Mouse (Mus musculus): ENCODE results near the gene Syp.

Syp gene

GRCm38 (mm10) chrX:7664791-7665190 lies 26.5 kb downstream of the Syp start:
- no peak for DNase-seq (ENCODE audit: low spot score)

- DNase-seq (ENCODE audit: low spot score), result no peak
Observed at GRCm38 (mm10) chrX:7665739-7666502, 27.6 kb downstream of the Syp start.

GRCm38 (mm10) chrX:7670390-7670881 lies 32.2 kb downstream of the Syp start:
- DNase-seq (ENCODE audit: low spot score), result peak; percentile 51

GRCm38 (mm10) chrX:7670921-7671623 lies 32.8 kb downstream of the Syp start, which contains the start of gene Plp2:
Gene Plp2, minus strand, starts transcription at chrX:7671390.
- no peak for DNase-seq (ENCODE audit: low spot score)

- no peak for DNase-seq (ENCODE audit: low spot score)
Observed at GRCm38 (mm10) chrX:7672739-7673138, 34.5 kb downstream of the Syp start.

- DNase-seq (ENCODE audit: low spot score), result no peak
Observed at GRCm38 (mm10) chrX:7673578-7674281, 35.5 kb downstream of the Syp start.

- no peak for DNase-seq (ENCODE audit: low spot score)
Observed at GRCm38 (mm10) chrX:7674284-7675000, 36.2 kb downstream of the Syp start.

- DNase-seq (ENCODE audit: low spot score), result no peak
Observed at GRCm38 (mm10) chrX:7675001-7675380, 36.7 kb downstream of the Syp start.

- DNase-seq (ENCODE audit: low spot score), result no peak
Observed at GRCm38 (mm10) chrX:7678986-7679385, 40.7 kb downstream of the Syp start.

- peak; percentile 77 for DNase-seq (ENCODE audit: low spot score)
Observed at GRCm38 (mm10) chrX:7679405-7680056, 41.3 kb downstream of the Syp start.

GRCm38 (mm10) chrX:7680057-7680412 lies 41.8 kb downstream of the Syp start:
- DNase-seq (ENCODE audit: low spot score), result no peak

GRCm38 (mm10) chrX:7680864-7681263 lies 42.6 kb downstream of the Syp start, which contains the start of gene Magix:
Gene Magix, minus strand, starts transcription at chrX:7681251.
- DNase-seq (ENCODE audit: low spot score), result no peak

GRCm38 (mm10) chrX:7688321-7688720 lies 50.0 kb downstream of the Syp start:
- DNase-seq (ENCODE audit: low spot score), result no peak

- no peak for DNase-seq (ENCODE audit: low spot score)
Observed at GRCm38 (mm10) chrX:7690486-7690885, 52.2 kb downstream of the Syp start.

- no peak for DNase-seq (ENCODE audit: low spot score)
Observed at GRCm38 (mm10) chrX:7692862-7693261, 54.6 kb downstream of the Syp start.

GRCm38 (mm10) chrX:7696520-7696919 lies 58.2 kb downstream of the Syp start:
- DNase-seq (ENCODE audit: low spot score), result no peak

GRCm38 (mm10) chrX:7696954-7697381 lies 58.7 kb downstream of the Syp start, which contains the start of gene Gpkow:
Gene Gpkow, plus strand, starts transcription at chrX:7697131.
- peak; percentile 66 for DNase-seq (ENCODE audit: low spot score)

Measured in spleen, adult 12 weeks (tissue).